Comparison of ENCODE assay signal across 8 mouse cellular contexts in the genomic region with DNA sequence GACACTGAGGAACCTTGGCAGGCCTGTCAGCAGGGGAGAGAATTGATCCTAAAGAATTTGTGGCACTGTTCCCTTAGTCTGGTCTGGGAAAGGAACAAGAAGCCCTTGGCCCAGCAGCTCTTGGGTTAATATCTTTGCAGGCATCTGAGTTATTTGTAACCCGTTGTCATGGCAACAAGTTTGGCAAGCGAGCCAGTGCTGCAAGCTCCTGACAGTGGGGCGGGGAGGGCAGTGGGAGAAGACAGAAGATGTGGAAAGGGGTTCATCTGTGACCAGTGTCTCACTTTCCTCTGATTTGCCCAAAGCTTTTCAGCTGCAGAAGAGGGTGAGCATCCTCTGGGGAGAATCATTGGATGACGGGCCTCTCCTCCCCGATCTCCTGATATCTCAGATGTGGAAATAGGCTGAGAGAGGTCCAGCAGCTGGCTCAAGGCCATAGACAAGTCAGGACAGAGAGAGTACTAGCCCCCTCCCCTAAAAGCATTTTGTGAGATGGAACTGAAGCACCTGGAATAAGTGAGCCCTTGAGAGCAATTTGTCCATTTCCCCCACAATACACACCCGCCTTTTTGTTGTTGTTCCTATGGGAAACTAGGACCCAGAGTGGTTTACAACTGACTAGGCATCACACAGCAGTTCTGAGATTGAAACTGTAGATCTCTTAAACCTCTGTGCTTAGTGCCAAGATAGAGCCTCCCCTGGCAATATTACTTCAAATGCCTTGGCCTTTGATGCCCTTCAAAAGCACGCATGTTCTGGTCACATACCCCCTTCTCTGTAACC. TPM values are rescaled to one million over a fixed set of nuclear protein-coding genes. Genes with fewer than 3 reads are reported as not detected.
A peak's percentile ranks its signal among the peaks of the same experiment; 100 is the strongest.
DNase-seq lines count a peak whose midpoint lies in the region; ATAC-seq and TF ChIP-seq lines count a peak whose summit lies in the region.
"Not testable (repeated sequence)": the region's sequence is repeated elsewhere in the genome, so short reads cannot be mapped to it uniquely, and the experiment has no call there.

No protein-coding gene starts in this region.

- H3K9ac ChIP-seq in hindbrain, embryonic 15.5 days; liver, postnatal 0 days (replicated peaks); neural tube, embryonic 13.5 days: not testable (repeated sequence)

- H3K27me3 ChIP-seq in hindbrain, embryonic 15.5 days = peaks cover 30% of the 10 kb centered on the region
- not testable (repeated sequence) for H3K27me3 ChIP-seq in liver, postnatal 0 days (ENCODE audit: insufficient read depth, low read length)
- peaks cover 85% of the 10 kb centered on the region for H3K27me3 ChIP-seq in neural tube, embryonic 13.5 days

- H3K36me3 ChIP-seq in hindbrain, embryonic 15.5 days; liver, postnatal 0 days (replicated peaks; ENCODE audit: insufficient read depth, low read length); neural tube, embryonic 13.5 days: not testable (repeated sequence)

- not testable (repeated sequence) for H3K9me3 ChIP-seq in hindbrain, embryonic 15.5 days; liver, postnatal 0 days (ENCODE audit: low read length); neural tube, embryonic 13.5 days

- peak overlapping the region; percentile 37 for H3K4me2 ChIP-seq in hindbrain, embryonic 15.5 days
- H3K4me2 ChIP-seq in liver, postnatal 0 days (ENCODE audit: low read depth, low read length) = not testable (repeated sequence)
- H3K4me2 ChIP-seq in neural tube, embryonic 13.5 days = 0 out of 2 replicates have a peak overlapping the region, but pooled peaks have one; percentile 14

- peak; percentile 91 for ATAC-seq in hindbrain, embryonic 15.5 days (ENCODE audit: low FRiP score, low read depth)
- not testable (repeated sequence) for ATAC-seq in liver, postnatal 0 days
- peak; percentile 89 for ATAC-seq in neural tube, embryonic 13.5 days (ENCODE audit: low read depth)

- WGBS in hindbrain, embryonic 15.5 days = 33% methylated on average over 7 of the region's 7 CpGs
- 47% methylated on average over 7 of the region's 7 CpGs for WGBS in liver, postnatal 0 days (ENCODE audit: insufficient replicate concordance)
- WGBS in neural tube, embryonic 13.5 days = 29% methylated on average over 7 of the region's 7 CpGs

- not testable (repeated sequence) for H3K4me3 ChIP-seq in hindbrain, embryonic 15.5 days; liver, postnatal 0 days (ENCODE audit: low read depth, low read length); neural tube, embryonic 13.5 days

- DNase-seq in adrenal gland, postnatal 14 days = peak; percentile 63
- peak; percentile 70 for DNase-seq in embryo, embryonic 10.5 days (ENCODE audit: low spot score)
- DNase-seq in frontal cortex, postnatal 10 days (ENCODE audit: low spot score in 2 of 2) = peak; percentile 69 to 80
- peak; percentile 73 to 80 for DNase-seq in layer of hippocampus, postnatal 10 days (ENCODE audit: low spot score in 2 of 2)
- DNase-seq in liver, postnatal 0 days = peak; percentile 13
- DNase-seq in telencephalon, adult 2 months (ENCODE audit: low read depth, low spot score) = peak; percentile 80

- peak overlapping the region; percentile 38; the same call in 1 of the 2 replicates for H3K27ac ChIP-seq in hindbrain, embryonic 15.5 days (replicated peaks)
- H3K27ac ChIP-seq in liver, postnatal 0 days (ENCODE audit: low read depth); neural tube, embryonic 13.5 days (replicated peaks): not testable (repeated sequence)

- not testable (repeated sequence) for H3K4me1 ChIP-seq in hindbrain, embryonic 15.5 days (replicated peaks); liver, postnatal 0 days (ENCODE audit: insufficient read depth); neural tube, embryonic 13.5 days (replicated peaks)

- not testable (repeated sequence) for TF ChIP-seq EP300 in liver, postnatal 0 days (IDR thresholded peaks at IDR 0.05; ENCODE audit: low read depth)

- TF ChIP-seq CTCF in liver, postnatal 0 days (IDR thresholded peaks at IDR 0.05; ENCODE audit: low read depth) = not testable (repeated sequence)

RNA-seq across cellular contexts. Expression of a gene that starts 54.0 kb away (rescaled TPM):
- total RNA-seq in adrenal gland, postnatal 14 days (2021) = 26.5 and 27.9 TPM in 2 replicates
- 6.9 and 8.7 TPM in 2 replicates for polyA plus RNA-seq in hindbrain, embryonic 15.5 days (2015; fragmentation: Nextera tagmentation; extraction: Ambion mirVana)
- 100 to 1,000 TPM; 107 TPM for total RNA-seq in layer of hippocampus, postnatal 10 days (2021)
- polyA plus RNA-seq in liver, postnatal 0 days (2015; fragmentation: Nextera tagmentation; extraction: Ambion mirVana) = 3.0 and 3.7 TPM in 2 replicates
- 4.7 and 7.4 TPM in 2 replicates for polyA plus RNA-seq in neural tube, embryonic 13.5 days (2015; fragmentation: Nextera tagmentation; extraction: Ambion mirVana)

Comparison
In these comparisons a context has a peak if more than half of its experiments do, and no peak if none do; other contexts are left out.
1. DNase-seq: peak in every context shown above with its lines; median percentile 80 in telencephalon, adult 2 months; 76 in layer of hippocampus, postnatal 10 days; 74 in frontal cortex, postnatal 10 days; 70 in embryo, embryonic 10.5 days; 63 in adrenal gland, postnatal 14 days; 13 in liver, postnatal 0 days.